Mouse (Mus musculus) large intestine, adult 2 months (tissue): Measurements from ENCODE around the gene Dchs2. TPM values are rescaled to one million over a fixed set of nuclear protein-coding genes. Genes with fewer than 3 reads are reported as not detected.

Experiments used
- DNase-seq: peaks from one replicate; pipeline ENCODE4 v3.0.0-alpha.2; 2012; ENCODE audit warnings: low read depth, low spot score
- WGBS: fragments of 180-500 bp; shearing (Covaris S2); methylation state at CpG from one replicate; pipeline ENCODE4 v1.1.7; 2018; 5-methylcytosine and 5-hydroxymethylcytosine counted together
- polyA plus RNA-seq: library from polyadenylated mRNA; depleted of rRNA; stranded (reverse); fragments of >200 nt; gene quantifications from 2 replicates; pipeline ENCODE4 v1.2.3, GENCODE M21; 2012

Gene Dchs2
- polyA plus RNA-seq, 1 experiment: 0.01 TPM

GRCm38 (mm10) chr3:83147273-83148054 lies 19.7 kb downstream of the Dchs2 start:
- WGBS: 73% methylated on average over 6 of the region's 6 CpGs
- no peak for DNase-seq

DNA sequence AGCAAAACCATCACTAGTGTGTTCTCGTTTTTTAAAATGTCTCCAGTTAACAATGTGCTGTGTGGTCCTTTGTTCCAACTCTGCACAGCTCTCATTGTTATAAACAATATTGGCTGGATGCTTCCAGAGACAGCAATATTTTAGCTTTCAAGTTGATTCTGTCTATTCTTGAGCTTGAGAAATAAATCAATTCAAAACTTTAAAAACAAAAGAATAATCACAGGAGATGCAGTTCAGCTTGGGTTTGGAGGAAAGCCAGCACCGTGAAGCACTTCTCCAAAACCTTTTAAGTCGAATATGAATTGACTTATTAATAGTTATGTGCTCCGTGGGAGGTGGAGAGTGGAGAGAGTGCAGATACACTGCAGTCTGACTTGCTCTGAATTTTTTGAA lies 20.3 kb downstream of the Dchs2 start:
- 48% methylated on average over 4 of the region's 4 CpGs for WGBS
- DNase-seq: no peak

DNA sequence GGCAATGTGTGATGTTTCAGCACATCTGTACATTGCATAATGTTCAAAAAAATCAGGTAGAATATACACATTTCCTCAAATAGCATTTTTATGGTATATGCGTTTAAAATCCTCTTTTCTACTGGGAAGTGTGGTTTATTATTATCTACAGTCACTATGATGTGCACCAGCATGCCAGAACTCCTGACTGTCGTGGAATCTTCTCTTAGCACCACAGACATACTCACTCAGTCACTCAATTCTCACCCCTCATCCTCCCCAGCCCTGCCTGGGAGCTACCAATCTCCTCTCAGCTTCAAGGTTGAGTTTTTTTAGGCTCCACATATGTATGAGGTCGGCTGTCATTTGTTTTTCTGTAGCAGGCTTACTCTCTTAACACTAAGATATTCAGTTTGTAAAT lies 20.8 kb downstream of the Dchs2 start:
- 38% methylated on average over 3 of the region's 3 CpGs for WGBS
- DNase-seq: no peak

DNA sequence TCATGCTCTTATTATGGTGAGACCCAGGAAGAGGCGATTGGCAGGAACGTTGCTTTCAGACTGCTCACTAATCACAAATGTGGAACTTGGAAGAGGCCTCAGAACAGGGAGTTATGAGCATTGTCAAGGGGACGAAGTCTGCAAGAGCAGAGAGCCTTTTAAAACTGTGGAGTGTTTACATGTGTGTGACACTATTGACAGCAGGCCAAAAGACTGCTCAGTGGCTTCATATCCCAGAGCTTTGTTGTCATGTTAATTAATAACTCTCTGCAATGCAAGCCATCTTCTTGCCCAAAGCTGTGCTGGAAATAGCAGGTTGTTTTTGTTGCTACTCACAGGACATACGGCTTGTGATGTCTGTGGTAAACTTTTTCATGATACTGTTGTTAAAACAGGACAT lies 27.9 kb downstream of the Dchs2 start:
- DNase-seq: peak; percentile 2
- WGBS: 12% methylated on average over 4 of the region's 4 CpGs

DNA sequence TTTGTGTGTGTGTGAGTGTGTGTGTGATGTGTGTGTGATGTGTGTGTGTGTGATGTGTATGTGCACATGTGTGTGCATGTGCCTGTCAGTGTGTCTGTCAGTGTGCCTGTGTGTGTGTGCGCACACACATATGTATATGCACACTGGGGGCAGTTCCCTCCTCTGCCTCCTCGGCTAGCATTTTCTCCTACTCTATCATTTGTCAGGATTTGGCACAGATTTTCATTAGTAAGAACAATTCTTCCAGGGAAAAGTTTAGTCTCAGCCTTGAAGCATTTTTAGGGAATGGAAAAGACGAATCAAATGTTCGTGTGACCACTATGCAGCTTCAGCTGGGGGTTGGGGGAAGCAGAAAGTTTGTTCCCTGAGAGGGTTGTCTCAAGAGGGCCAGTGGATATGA lies 28.4 kb downstream of the Dchs2 start:
- DNase-seq: no peak
- 67% methylated on average over 4 of the region's 4 CpGs for WGBS

DNA sequence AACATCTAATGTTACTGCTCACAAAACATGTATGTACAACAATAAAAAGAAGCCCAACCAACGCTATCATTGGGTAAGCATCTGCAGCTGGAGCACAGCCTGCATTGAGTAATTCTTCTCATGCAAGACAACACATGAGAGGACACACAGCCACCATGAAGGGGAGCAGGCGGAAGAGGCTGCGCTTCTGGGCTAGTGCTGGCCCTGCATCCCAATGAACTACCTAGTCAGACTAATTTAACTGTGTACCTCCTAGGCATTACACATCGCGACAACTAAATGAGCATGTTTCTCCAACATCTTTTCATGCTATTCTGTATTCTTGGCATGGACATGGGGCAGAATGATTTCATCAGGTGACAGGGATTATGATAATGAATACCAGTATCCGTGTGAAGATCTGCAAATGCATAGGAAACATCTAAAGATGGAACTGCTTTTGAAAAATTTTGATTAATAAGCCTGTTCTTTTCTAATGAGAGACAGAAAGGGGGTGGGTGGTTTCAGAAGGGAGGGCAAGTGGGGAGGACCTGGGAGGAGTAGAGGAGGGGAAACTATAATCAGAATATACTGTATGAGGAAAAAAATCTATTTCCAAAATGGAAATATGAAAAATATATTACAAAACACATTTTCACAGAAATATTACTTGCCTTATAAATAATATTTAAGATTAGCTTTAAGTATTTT lies 33.9 kb downstream of the Dchs2 start:
- WGBS: 71% methylated on average over 6 of the region's 6 CpGs
- no peak for DNase-seq

GRCm38 (mm10) chr3:83163676-83164075 lies 35.9 kb downstream of the Dchs2 start:
- no peak for DNase-seq
- WGBS: 79% methylated on average over 3 of the region's 3 CpGs

- DNase-seq: no peak
- 90% methylated on average over 5 of the region's 5 CpGs for WGBS
Measured at GRCm38 (mm10) chr3:83185527-83185926, 57.8 kb downstream of the Dchs2 start.

- DNase-seq: no peak
- WGBS: 85% methylated on average over 2 of the region's 2 CpGs
Measured at GRCm38 (mm10) chr3:83191271-83191670, 63.5 kb downstream of the Dchs2 start.

DNA sequence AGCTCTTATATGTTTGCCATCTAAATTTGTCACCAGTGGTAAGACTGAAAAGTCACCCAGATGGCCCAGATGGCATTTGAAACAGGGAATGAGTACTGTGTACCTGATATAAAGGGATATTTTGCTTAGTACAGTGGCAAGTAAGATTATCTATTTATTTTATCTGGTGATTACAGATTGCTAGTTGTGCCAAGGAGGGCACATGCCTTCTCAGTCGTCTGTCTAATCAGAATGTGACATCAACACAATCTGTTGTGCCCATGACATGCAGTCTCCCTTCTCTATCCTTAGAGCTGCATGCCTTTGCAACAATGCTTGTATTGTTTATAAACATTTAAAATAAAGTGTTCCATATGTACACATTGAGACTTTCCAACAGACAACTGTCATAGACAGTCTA lies 64.7 kb downstream of the Dchs2 start:
- DNase-seq: no peak
- WGBS: 53% methylated on average over 1 of the region's 1 CpGs

DNA sequence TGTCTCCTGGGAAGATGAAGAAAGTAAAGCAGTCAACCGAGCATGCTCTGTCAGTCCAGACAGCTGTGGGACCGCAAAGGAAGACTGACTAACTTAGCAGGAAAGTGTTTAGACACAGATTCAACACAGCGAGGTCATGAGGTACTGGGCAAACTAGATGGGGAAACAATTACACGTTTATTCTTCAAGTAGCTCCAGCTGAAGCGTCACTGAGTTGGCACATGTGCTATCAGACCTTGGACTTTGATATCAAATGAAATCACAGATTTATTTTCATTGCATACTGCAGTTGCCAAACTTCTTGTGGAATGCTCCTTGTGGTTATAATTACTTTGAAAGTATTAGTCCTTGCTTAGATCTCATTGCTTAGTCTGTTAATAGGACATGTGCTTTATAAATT lies 67.2 kb downstream of the Dchs2 start:
- 16% methylated on average over 5 of the region's 5 CpGs for WGBS

DNA sequence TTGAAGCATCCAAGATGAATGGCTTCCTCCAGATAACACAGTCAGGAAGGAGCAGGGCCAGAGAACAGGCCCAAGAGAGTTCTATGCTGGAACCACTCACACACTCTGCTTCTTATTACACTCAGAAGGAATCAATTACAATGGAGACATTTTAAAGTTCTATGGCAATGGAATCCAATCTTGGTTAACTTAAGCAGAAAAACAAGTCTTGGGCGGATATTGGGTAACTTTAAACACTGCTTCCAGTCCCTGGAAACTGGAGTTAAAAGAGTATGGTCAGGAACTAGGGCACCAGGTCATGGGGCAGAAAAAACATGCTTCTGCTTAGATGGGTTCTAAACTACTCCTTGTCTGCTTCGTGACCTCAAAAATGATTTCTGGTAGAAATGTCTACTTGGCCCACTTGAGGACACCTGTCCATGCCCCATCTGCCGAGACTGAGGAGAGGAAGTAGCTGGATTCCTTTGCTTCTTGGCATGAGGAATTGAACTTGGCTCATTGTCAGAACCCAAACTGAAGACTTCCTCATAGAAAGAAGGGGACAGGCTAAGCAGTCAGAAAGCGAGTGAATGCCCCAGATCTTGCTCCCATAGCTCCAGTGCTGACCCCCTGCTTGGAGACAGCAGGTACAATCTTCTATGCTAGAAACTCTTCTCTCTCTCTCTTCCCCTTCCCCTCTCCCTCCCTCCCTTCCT lies 73.7 kb downstream of the Dchs2 start:
- DNase-seq: no peak
- 46% methylated on average over 4 of the region's 4 CpGs for WGBS

More for the DNA sequence above, 67.2 kb downstream of the Dchs2 start:
- DNase-seq: peak; percentile 4

GRCm38 (mm10) chr3:83205073-83205668 lies 77.4 kb downstream of the Dchs2 start:
- DNase-seq: no peak
- 38% methylated on average over 8 of the region's 8 CpGs for WGBS

GRCm38 (mm10) chr3:83209646-83210045 lies 81.9 kb downstream of the Dchs2 start:
- no peak for DNase-seq
- WGBS: 79% methylated on average over 9 of the region's 9 CpGs

- no peak for DNase-seq
- 72% methylated on average over 4 of the region's 4 CpGs for WGBS
Measured at GRCm38 (mm10) chr3:83210210-83210609, 82.5 kb downstream of the Dchs2 start.

DNA sequence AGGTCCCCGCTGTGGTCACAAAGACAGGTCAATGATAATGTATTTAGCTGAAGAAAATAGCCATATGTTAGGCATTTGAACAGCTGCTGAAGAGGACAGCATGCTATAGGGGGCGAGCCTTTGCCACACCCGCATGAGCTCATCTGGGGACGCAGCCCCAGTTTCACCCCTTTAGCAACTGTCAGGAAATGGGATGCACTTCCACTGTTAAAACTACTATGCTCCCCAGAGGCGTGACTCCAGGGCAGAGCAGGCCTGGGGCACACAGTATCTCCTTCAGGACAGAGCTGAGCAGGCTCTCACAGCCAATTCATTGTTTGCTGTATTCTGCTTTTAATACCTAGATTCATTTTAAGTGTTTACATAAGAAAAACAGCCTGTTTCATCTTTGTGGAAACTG lies 84.2 kb downstream of the Dchs2 start:
- DNase-seq: no peak
- 58% methylated on average over 5 of the region's 5 CpGs for WGBS

GRCm38 (mm10) chr3:83212578-83212977 lies 84.8 kb downstream of the Dchs2 start:
- DNase-seq: no peak
- 56% methylated on average over 7 of the region's 7 CpGs for WGBS

DNA sequence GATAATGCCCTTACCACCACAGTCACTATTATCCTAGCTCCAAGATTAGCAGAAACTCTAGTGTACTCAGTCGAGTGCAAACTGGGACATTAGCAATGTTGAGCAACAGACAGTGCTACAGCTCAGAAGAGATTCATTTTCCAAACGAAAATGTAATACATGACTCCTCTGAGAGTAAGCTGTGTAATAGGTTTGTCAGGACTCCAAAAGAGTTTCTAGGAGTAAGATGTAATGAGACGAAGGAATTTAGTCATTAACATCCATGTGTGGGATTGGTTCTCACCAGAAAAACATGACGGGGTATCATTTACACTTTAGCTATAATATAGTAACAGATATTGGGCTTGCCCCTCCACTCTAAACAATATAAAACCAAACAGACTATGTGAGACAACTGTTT lies 90.3 kb downstream of the Dchs2 start:
- 82% methylated on average over 4 of the region's 4 CpGs for WGBS
- no peak for DNase-seq

DNA sequence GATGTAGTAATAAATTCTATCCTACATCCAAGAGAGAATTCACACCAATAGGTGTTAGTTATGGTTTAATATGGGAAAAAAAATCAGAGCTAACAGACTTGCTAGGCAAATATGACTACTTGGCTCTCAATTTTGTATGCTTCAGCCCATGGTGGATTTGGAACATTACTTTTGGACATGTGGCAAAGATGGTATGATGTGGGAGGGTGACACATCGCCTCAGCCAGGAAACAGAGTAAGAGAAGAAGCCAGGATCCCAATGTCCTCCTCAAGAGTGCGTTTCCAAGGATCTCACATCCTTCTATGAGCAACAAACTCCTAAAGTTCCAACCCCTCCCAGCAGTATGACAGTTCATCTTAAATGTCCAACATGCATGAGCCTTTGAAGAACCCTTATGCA lies 92.4 kb downstream of the Dchs2 start:
- 92% methylated on average over 2 of the region's 2 CpGs for WGBS
- DNase-seq: no peak

DNA sequence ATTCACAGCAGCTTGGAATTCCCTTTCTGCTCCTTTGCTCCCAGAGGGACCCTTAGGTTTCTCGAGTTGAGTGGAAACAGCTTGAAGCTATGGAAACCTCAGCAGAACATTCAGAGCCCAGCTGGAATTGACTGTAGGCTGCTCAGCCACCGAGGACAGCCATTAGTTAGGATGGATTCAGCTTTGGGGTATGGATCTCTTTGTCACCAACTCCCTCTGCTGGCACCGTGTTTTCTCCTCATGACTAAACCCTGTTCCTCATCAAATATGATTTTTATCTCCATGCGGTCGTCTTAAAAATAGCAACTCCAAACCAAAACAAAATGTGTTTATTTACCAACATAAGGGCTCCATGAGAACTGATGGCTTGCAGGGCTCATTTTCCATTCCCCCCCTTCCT lies 94.4 kb downstream of the Dchs2 start:
- 51% methylated on average over 5 of the region's 5 CpGs for WGBS
- no peak for DNase-seq
